Mouse (Mus musculus) gastrocnemius, postnatal 25 days (tissue): ENCODE measurements around the gene Acly. TPM values are rescaled to one million over a fixed set of nuclear protein-coding genes. Genes with fewer than 3 reads are reported as not detected.

ENCODE experiments used
- DNase-seq: peaks from one replicate; pipeline ENCODE4 v3.0.0; 2022
- total RNA-seq, 2 experiments: library from RNA; stranded (reverse); gene quantifications; 1 replicate in 1 of 2; 2 replicates in 1 of 2; pipeline ENCODE4 v1.2.3; 2021

Gene Acly
- total RNA-seq, 2 experiments from 2014 or later, result 10.6 to 20.3 TPM

GRCm38 (mm10) chr11:100510556-100510955, 17.2 kb downstream of the Acly start:
- no peak for DNase-seq

GRCm38 (mm10) chr11:100505997-100506396, 21.8 kb downstream of the Acly start:
- no peak for DNase-seq

GRCm38 (mm10) chr11:100504990-100505660, 22.7 kb downstream of the Acly start:
- no peak for DNase-seq

GRCm38 (mm10) chr11:100501321-100501720, 26.5 kb downstream of the Acly start:
- DNase-seq, result no peak

- DNase-seq, result no peak
Observed at GRCm38 (mm10) chr11:100500651-100501050, 27.1 kb downstream of the Acly start.

- DNase-seq, result no peak
Observed at GRCm38 (mm10) chr11:100500241-100500640, 27.6 kb downstream of the Acly start.

GRCm38 (mm10) chr11:100493771-100494170, 34.0 kb downstream of the Acly start:
- no peak for DNase-seq

- no peak for DNase-seq
Observed at GRCm38 (mm10) chr11:100490951-100491350, 36.8 kb downstream of the Acly start.

GRCm38 (mm10) chr11:100485801-100486538, 41.8 kb downstream of the Acly start:
- DNase-seq, result no peak

GRCm38 (mm10) chr11:100484461-100484860, 43.3 kb downstream of the Acly start:
- no peak for DNase-seq

GRCm38 (mm10) chr11:100479152-100479551, 48.6 kb downstream of the Acly start:
- DNase-seq, result no peak

- DNase-seq, result no peak
Observed at GRCm38 (mm10) chr11:100476281-100476680, 51.5 kb downstream of the Acly start.

- no peak for DNase-seq
Observed at GRCm38 (mm10) chr11:100472935-100473295, 54.9 kb downstream of the Acly start.

- peak; percentile 91 for DNase-seq
Observed at GRCm38 (mm10) chr11:100472197-100472934, 55.4 kb downstream of the Acly start, which contains the start of gene Klhl11. Klhl11 (minus strand) TSS chr11:100472741.

- peak; percentile 9 for DNase-seq
Observed at GRCm38 (mm10) chr11:100471352-100472196, 56.2 kb downstream of the Acly start.

- DNase-seq, result no peak
Observed at GRCm38 (mm10) chr11:100465833-100466232, 62.0 kb downstream of the Acly start.

GRCm38 (mm10) chr11:100465229-100465792, 62.5 kb downstream of the Acly start:
- no peak for DNase-seq

GRCm38 (mm10) chr11:100462699-100463098, 65.1 kb downstream of the Acly start:
- no peak for DNase-seq

GRCm38 (mm10) chr11:100457711-100458110, 70.1 kb downstream of the Acly start:
- DNase-seq, result no peak

- DNase-seq, result no peak
Observed at GRCm38 (mm10) chr11:100457247-100457646, 70.6 kb downstream of the Acly start.

- DNase-seq, result no peak
Observed at GRCm38 (mm10) chr11:100442625-100443024, 85.2 kb downstream of the Acly start.

- no peak for DNase-seq
Observed at GRCm38 (mm10) chr11:100441797-100442196, 86.0 kb downstream of the Acly start, which contains the start of the genes Nt5c3b and Klhl10. Nt5c3b (minus strand) TSS chr11:100441808. Klhl10 (plus strand) TSS chr11:100441917.
